Mouse (Mus musculus): ENCODE data around the gene Hpn.

GRCm38 (mm10) chr7:31056448-31056847 is 58.6 kb downstream of the Hpn start:
- no peak for TF ChIP-seq GATA1 (IDR thresholded peaks at IDR 0.05; ENCODE audit: borderline replicate concordance, low read length)
- TF ChIP-seq CTCF (IDR thresholded peaks at IDR 0.05; ENCODE audit: low read depth, low read length): no peak

Measured in G1E (cell line).